Mouse (Mus musculus) forebrain, postnatal 0 days (tissue): Measurements from ENCODE around the gene Kcnn4. TPM values are rescaled to one million over a fixed set of nuclear protein-coding genes. Genes with fewer than 3 reads are reported as not detected.
"Not testable (repeated sequence)": the region's sequence is repeated elsewhere in the genome, so short reads cannot be mapped to it uniquely, and the experiment has no call there.

Experiments
- ATAC-seq: fragments of 200-750 bp; cut with Nextera tagmentation; 2 replicates; pipeline ENCODE4 v1.8.0; 2017; ENCODE audit warnings: mild to moderate bottlenecking, moderate library complexity
- DNase-seq: peaks from one replicate; pipeline ENCODE4 v3.0.0-alpha.2; 2015
- H3K27ac ChIP-seq: fragments of 300-500 bp; sonication (generic); 2 replicates; pipeline ENCODE4 v1.5.1; 2014; ENCODE audit warnings: low read depth, mild to moderate bottlenecking, antibody characterized with exemption, low read length, moderate library complexity, mixed read lengths
- H3K27me3 ChIP-seq: fragments of 300-500 bp; sonication (generic); 2 replicates; pipeline ENCODE4 v1.6.1; 2014; ENCODE audit warnings: mild to moderate bottlenecking, low read length, mixed read lengths; ENCODE audit not compliant: insufficient read depth
- H3K36me3 ChIP-seq: fragments of 300-500 bp; sonication (generic); 2 replicates; pipeline ENCODE4 v1.6.1; 2014; ENCODE audit warnings: mild to moderate bottlenecking, moderate library complexity; ENCODE audit not compliant: insufficient read depth
- H3K4me1 ChIP-seq: fragments of 300-500 bp; sonication (generic); 2 replicates; pipeline ENCODE4 v1.6.1; 2014; ENCODE audit warnings: antibody characterized with exemption; ENCODE audit not compliant: insufficient read depth
- H3K4me2 ChIP-seq: fragments of 300-500 bp; sonication (generic); 2 replicates; pipeline ENCODE4 v1.6.1; 2014; ENCODE audit warnings: low read depth, mild to moderate bottlenecking, moderate library complexity
- H3K4me3 ChIP-seq: fragments of 300-500 bp; sonication (generic); 2 replicates; pipeline ENCODE4 v1.5.1; 2014; ENCODE audit warnings: low read depth, low read length, mixed read lengths
- H3K9ac ChIP-seq: fragments of 300-500 bp; sonication (generic); 2 replicates; pipeline ENCODE4 v1.6.1; 2014; ENCODE audit warnings: mild to moderate bottlenecking
- H3K9me3 ChIP-seq: fragments of 300-500 bp; sonication (generic); 2 replicates; pipeline ENCODE4 v1.6.1; 2016; ENCODE audit warnings: low read length
- CTCF ChIP-seq: sonication (generic); IDR thresholded peaks from 2 replicates; pipeline ENCODE4 v1.5.1; 2016; ENCODE audit warnings: antibody characterized with exemption, control low read depth, low read depth
- WGBS: fragments of 180-500 bp; shearing (Covaris S2); extraction: QIAGEN DNeasy Blood & Tissue Kit; methylation state at CpG from one replicate; pipeline ENCODE4 v1.1.7; 2014; 5-methylcytosine and 5-hydroxymethylcytosine counted together
- polyA plus RNA-seq: library from polyadenylated mRNA; unstranded; fragments of >200 nt; fragmentation: Nextera tagmentation; extraction: Ambion mirVana; gene quantifications from 2 replicates; pipeline ENCODE4 v1.2.1, GENCODE M21; 2015
- total RNA-seq: library from RNA; depleted of rRNA; stranded (reverse); fragments of >200 nt; gene quantifications from 2 replicates; pipeline ENCODE4 v1.2.3, GENCODE M21; 2014

Gene Kcnn4
- total and polyA plus RNA-seq, 2 experiments from 2014 or later, result 0.88 to 1.5 TPM

GRCm38 (mm10) chr7:24400082-24400452 lies 30.0 kb downstream of the Kcnn4 start:
- H3K4me1 ChIP-seq, result no peaks in the 10 kb centered on the region; the same call in 1 of the 2 replicates
- H3K36me3 ChIP-seq, result peaks cover 14% of the 10 kb centered on the region
- H3K27me3 ChIP-seq, result no peaks in the 10 kb centered on the region
- WGBS, result 8% methylated on average over 3 of the region's 3 CpGs
- ATAC-seq (no peak; the same call in 1 of the 2 replicates), DNase-seq (no peak)
- H3K9ac ChIP-seq, result peak overlapping the region; percentile 65
- no peak for TF ChIP-seq CTCF
- H3K9me3 ChIP-seq, result no peaks in the 10 kb centered on the region
- H3K4me3 ChIP-seq, result peak overlapping the region; percentile 62
- H3K4me2 ChIP-seq, result peak overlapping the region; percentile 45
- peak overlapping the region; percentile 98 for H3K27ac ChIP-seq

GRCm38 (mm10) chr7:24400489-24400888 lies 30.4 kb downstream of the Kcnn4 start:
- H3K9me3 ChIP-seq, H3K4me3 ChIP-seq, H3K27ac ChIP-seq, H3K4me1 ChIP-seq, DNase-seq, H3K9ac ChIP-seq, ATAC-seq, H3K27me3 ChIP-seq: not testable (repeated sequence)
- peak overlapping the region; percentile 45; the same call in 1 of the 2 replicates for H3K4me2 ChIP-seq
- H3K36me3 ChIP-seq, result peaks cover 19% of the 10 kb centered on the region
- 92% methylated on average over 4 of the region's 4 CpGs for WGBS

DNA sequence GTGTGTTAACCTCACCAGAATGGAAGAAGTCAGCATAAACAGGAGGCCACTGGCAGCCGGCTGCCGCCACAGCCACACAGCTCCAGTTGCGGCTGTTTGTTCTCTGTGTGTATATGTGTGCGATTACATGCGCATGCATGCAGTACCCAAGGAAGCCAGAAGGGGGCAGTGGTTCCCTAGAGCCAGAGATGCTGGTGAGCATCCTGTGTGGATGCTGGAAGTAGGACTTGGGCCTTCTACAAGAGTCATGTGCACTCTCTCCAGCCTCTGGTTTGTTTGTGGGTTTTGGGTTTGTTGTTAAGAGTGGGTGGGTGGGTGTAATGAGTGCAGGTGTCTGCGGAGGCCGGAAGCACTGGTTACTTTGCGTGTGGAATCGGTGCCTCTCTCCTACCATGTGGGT lies 32.8 kb downstream of the Kcnn4 start:
- H3K9ac ChIP-seq, result no peak overlapping the region
- H3K4me3 ChIP-seq, result no peak overlapping the region
- no peaks in the 10 kb centered on the region for H3K9me3 ChIP-seq
- no peak overlapping the region for H3K27ac ChIP-seq
- no peaks in the 10 kb centered on the region for H3K27me3 ChIP-seq
- 97% methylated on average over 9 of the region's 9 CpGs for WGBS
- peaks cover 36% of the 10 kb centered on the region for H3K36me3 ChIP-seq
- H3K4me1 ChIP-seq, result no peaks in the 10 kb centered on the region; the same call in 1 of the 2 replicates
- DNase-seq (no peak), ATAC-seq (no peak)
- peak; percentile 65 for TF ChIP-seq CTCF
- H3K4me2 ChIP-seq, result no peak overlapping the region

DNA sequence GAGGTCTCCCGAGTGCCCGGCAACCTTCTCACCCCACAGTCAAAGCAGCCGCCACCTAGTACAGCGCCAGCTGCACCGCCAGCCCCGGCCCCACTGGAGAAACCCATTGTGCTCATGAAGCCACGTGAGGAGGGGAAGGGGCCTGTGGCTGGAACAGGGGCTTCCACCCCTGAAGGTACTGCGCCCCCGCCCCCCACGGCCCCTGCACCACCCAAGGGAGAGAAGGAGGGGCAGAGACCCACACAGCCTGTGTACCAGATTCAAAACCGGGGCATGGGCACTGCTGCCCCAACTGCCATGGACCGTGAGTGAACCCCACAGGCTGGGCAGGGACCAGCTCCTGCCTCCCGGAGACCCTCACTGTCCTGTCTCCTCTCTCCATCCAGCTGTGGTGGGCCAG lies 35.6 kb downstream of the Kcnn4 start:
- H3K4me2 ChIP-seq, result no peak overlapping the region
- H3K9me3 ChIP-seq, result no peaks in the 10 kb centered on the region
- H3K36me3 ChIP-seq, result peaks cover 39% of the 10 kb centered on the region
- ATAC-seq (no peak), DNase-seq (no peak)
- no peak overlapping the region for H3K9ac ChIP-seq
- WGBS, result 93% methylated on average over 13 of the region's 13 CpGs
- no peaks in the 10 kb centered on the region for H3K27me3 ChIP-seq
- no peak overlapping the region for H3K27ac ChIP-seq
- TF ChIP-seq CTCF, result no peak
- no peaks in the 10 kb centered on the region; the same call in 1 of the 2 replicates for H3K4me1 ChIP-seq
- no peak overlapping the region for H3K4me3 ChIP-seq

GRCm38 (mm10) chr7:24406528-24407344 lies 36.7 kb downstream of the Kcnn4 start:
- Histone ChIP-seq H3K4me3 (no peak overlapping the region), H3K9me3 (no peaks in the 10 kb centered on the region), H3K27ac (no peak overlapping the region), H3K27me3 (no peaks in the 10 kb centered on the region), H3K9ac (no peak overlapping the region), H3K4me1 (no peaks in the 10 kb centered on the region), H3K36me3 (peaks cover 39% of the 10 kb centered on the region), H3K4me2 (no peak overlapping the region)
- DNase-seq (peak; percentile 78), ATAC-seq (peak; percentile 12; the same call in 1 of the 2 replicates)
- TF ChIP-seq CTCF, result peak; percentile 78
- WGBS, result 45% methylated on average over 5 of the region's 5 CpGs

DNA sequence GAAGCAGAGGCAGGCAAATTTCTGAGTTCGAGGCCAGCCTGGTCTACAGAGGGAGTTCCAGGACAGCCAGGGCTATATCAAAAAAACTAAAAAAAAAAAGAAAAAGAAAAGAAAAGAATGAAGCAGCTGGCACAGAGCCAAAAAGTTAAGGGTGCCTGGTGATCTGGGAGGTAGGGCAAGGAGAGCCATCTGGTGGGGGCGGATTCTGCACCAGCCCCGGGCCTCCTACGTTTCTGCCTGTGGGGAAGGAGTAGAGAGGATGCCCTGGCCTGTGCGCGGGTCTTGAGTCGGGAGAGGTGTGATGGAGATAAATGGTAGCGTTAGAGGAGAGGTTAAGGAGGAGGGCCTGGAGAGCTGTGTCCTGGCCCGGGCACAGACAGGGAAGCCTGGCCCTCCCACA lies 38.1 kb downstream of the Kcnn4 start:
- no peak overlapping the region for H3K9ac ChIP-seq
- H3K4me2 ChIP-seq, result no peak overlapping the region
- no peaks in the 10 kb centered on the region for H3K4me1 ChIP-seq
- H3K27ac ChIP-seq, result no peak overlapping the region
- DNase-seq, result no peak
- no peak overlapping the region for H3K4me3 ChIP-seq
- no peak for TF ChIP-seq CTCF
- peaks cover 39% of the 10 kb centered on the region for H3K36me3 ChIP-seq
- no peaks in the 10 kb centered on the region for H3K27me3 ChIP-seq
- WGBS, result 94% methylated on average over 9 of the region's 9 CpGs
- no peak for ATAC-seq
- no peaks in the 10 kb centered on the region for H3K9me3 ChIP-seq

DNA sequence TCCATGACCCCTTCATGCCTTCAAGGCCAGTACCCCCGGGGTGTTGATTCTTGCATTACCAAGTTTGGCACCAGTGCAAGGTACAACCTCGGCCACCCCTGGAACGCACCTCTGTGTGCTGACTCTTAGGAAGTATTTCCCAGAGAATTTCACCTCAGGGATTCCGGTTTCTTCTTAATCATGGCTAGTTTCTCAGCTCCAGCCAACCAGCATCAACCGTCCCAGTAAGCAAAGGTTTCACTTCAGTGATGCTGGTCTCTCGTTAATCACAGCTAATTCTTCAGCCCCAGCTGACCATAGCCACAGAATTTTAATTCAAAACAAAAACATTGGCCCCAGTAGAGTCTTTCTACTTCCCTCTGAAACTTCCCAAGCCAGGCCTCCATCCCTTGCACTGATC lies 40.1 kb downstream of the Kcnn4 start:
- 86% methylated on average over 6 of the region's 6 CpGs for WGBS
- no peak for DNase-seq
- ATAC-seq, result no peak
- Histone ChIP-seq H3K4me2 (no peak overlapping the region), H3K9me3 (no peaks in the 10 kb centered on the region), H3K27ac (no peak overlapping the region), H3K9ac (no peak overlapping the region), H3K4me3 (no peak overlapping the region), H3K36me3 (peaks cover 24% of the 10 kb centered on the region), H3K4me1 (no peaks in the 10 kb centered on the region), H3K27me3 (no peaks in the 10 kb centered on the region)
- no peak for TF ChIP-seq CTCF
